Mouse (Mus musculus) heart, postnatal 10 days (tissue): ENCODE measurements at regions not wholly inside any gene's neighbourhood (a gene's known extent, or its start where the extent isn't known, plus 50 kb on each side); places are given as distances from the start of the nearest gene placed in this dataset.
A peak's percentile ranks its signal among the peaks of the same experiment; 100 is the strongest.
"Not testable (repeated sequence)": the region's sequence is repeated elsewhere in the genome, so short reads cannot be mapped to it uniquely, and the experiment has no call there.

Experiments
- DNase-seq, 2 experiments: peaks; one replicate each; pipeline ENCODE4 v3.0.0; 2021
- intact Hi-C: fragments of 180-260 bp; cut with DNase I; formaldehyde crosslinking; loops from one replicate; pipeline ENCODE4 v1.15.1; 2025

GRCm38 (mm10) chr10:34667203-34667602, 184.0 kb downstream of the Frk start:
- intact Hi-C loops: no loop called here
- DNase-seq: no peak

- no peak for DNase-seq
- intact Hi-C loops: no loop called here
These were observed 184.7 kb downstream of the Frk start for GRCm38 (mm10) chr10:34667735-34668439.

- intact Hi-C loops: no loop called here
- DNase-seq: no peak
These were observed 188.6 kb downstream of the Frk start for GRCm38 (mm10) chr10:34671791-34672190.

- intact Hi-C loops, DNase-seq: not testable (repeated sequence)
These were observed 216.2 kb downstream of the Frk start for GRCm38 (mm10) chr10:34699414-34699813.

GRCm38 (mm10) chr10:34701956-34702355, 218.8 kb downstream of the Frk start:
- no peak for DNase-seq
- intact Hi-C loops: no loop called here

GRCm38 (mm10) chr10:34705416-34705815, 222.2 kb downstream of the Frk start:
- intact Hi-C loops: no loop called here
- no peak for DNase-seq

- intact Hi-C loops: no loop called here
These were observed 248.1 kb downstream of the Frk start for GRCm38 (mm10) chr10:34731249-34731648.

GRCm38 (mm10) chr10:34762426-34762825, 279.2 kb downstream of the Frk start:
- no peak for DNase-seq
- intact Hi-C loops: no loop called here

More at GRCm38 (mm10) chr10:34731249-34731648, 248.1 kb downstream of the Frk start:
- DNase-seq: no peak

- intact Hi-C loops: no loop called here
- no peak for DNase-seq
These were observed 308.9 kb downstream of the Frk start for GRCm38 (mm10) chr10:34792099-34792498.

- intact Hi-C loops: loop anchor here (5.0 kb wide), 1 partner anchor 201 kb away; no protein-coding TSS in a partner anchor
- no peak for DNase-seq
These were observed 327.9 kb downstream of the Frk start for GRCm38 (mm10) chr10:34811131-34811530.

- no peak for DNase-seq
- intact Hi-C loops: no loop called here
These were observed 340.9 kb downstream of the Frk start for GRCm38 (mm10) chr10:34824121-34824520.

- intact Hi-C loops: no loop called here
These were observed 358.9 kb downstream of the Frk start for GRCm38 (mm10) chr10:34842015-34842504.

GRCm38 (mm10) chr10:34856494-34857146, 373.4 kb downstream of the Frk start:
- intact Hi-C loops: no loop called here
- DNase-seq: no peak

More at GRCm38 (mm10) chr10:34842015-34842504, 358.9 kb downstream of the Frk start:
- no peak for DNase-seq

GRCm38 (mm10) chr10:34862693-34863092, 379.5 kb downstream of the Frk start:
- intact Hi-C loops: no loop called here
- DNase-seq: no peak

- intact Hi-C loops: no loop called here
- DNase-seq: no peak
These were observed 388.7 kb downstream of the Frk start for GRCm38 (mm10) chr10:34871888-34872287.

GRCm38 (mm10) chr10:34878511-34878910, 395.3 kb downstream of the Frk start:
- intact Hi-C loops: no loop called here
- no peak for DNase-seq

GRCm38 (mm10) chr10:34887601-34888000, 404.4 kb downstream of the Frk start:
- no peak for DNase-seq
- intact Hi-C loops: no loop called here

GRCm38 (mm10) chr10:34904274-34904673, 421.1 kb downstream of the Frk start:
- intact Hi-C loops: no loop called here
- peak; percentile 6 to 16 for DNase-seq

- intact Hi-C loops: no loop called here
- no peak for DNase-seq
These were observed 421.5 kb downstream of the Frk start for GRCm38 (mm10) chr10:34904692-34905091.

GRCm38 (mm10) chr10:34912153-34912723, 429.0 kb downstream of the Frk start:
- peak; percentile 45 for DNase-seq
- intact Hi-C loops: no loop called here
